Mouse (Mus musculus) brain, embryonic 14.5 days (tissue): ENCODE measurements around the gene Nfyb.

Experiments
- CTCF ChIP-seq: fragments of 200-500 bp; IDR thresholded peaks from 2 replicates; pipeline ENCODE4 v1.5.1; 2012; ENCODE audit warnings: inconsistent platforms, mild to moderate bottlenecking, moderate library complexity, borderline replicate concordance; ENCODE audit not compliant: insufficient read depth, insufficient read length; ENCODE audit errors: extremely low read depth
- POLR2A ChIP-seq: fragments of 200-500 bp; IDR thresholded peaks from 2 replicates; pipeline ENCODE4 v1.6.1; 2012; ENCODE audit warnings: mild to moderate bottlenecking, inconsistent platforms, borderline replicate concordance; ENCODE audit not compliant: poor library complexity, insufficient read depth, insufficient read length, severe bottlenecking; ENCODE audit errors: extremely low read depth

DNA sequence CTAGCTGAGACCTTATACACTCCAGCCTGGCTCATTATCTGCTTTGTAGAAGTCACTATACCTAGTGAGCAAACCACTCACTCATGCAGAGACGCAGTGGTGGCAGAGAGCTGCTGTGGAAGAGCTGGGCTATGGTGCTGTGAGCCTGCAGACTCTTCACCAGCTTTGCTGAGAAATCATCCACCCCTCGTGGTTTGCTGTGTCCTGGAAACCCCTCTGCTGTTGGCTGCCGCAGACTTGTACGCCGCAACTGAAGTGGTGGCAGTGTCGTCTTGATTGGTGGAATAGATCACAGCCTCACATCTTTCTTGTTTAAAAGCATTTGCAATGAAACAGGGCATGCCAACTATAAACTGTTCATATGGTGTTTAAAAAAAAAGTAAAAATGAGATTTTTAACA lies 19.6 kb downstream of the Nfyb start:
- no peak for TF ChIP-seq POLR2A
- no peak for TF ChIP-seq CTCF
